16 mouse cellular contexts compared by ENCODE assay signal in genomic region chr16:14143298-14143697, GRCm38 (mm10).
"Had no signal": no experiment of that assay in that cellular context is flagged by ENCODE, and none has a peak within 500 bp of the region (broad histone marks: within the 10 kb centered on the region; RNA-seq: fewer than 3 reads in every experiment).

No protein-coding gene starts in this region.

- H3K27ac ChIP-seq: neural tube, embryonic 13.5 days; neural tube, embryonic 15.5 days; stomach, embryonic 15.5 days; stomach, postnatal 0 days had no signal

- H3K4me3 ChIP-seq: neural tube, embryonic 13.5 days; neural tube, embryonic 15.5 days; stomach, embryonic 15.5 days had no signal

- H3K4me1 ChIP-seq: neural tube, embryonic 13.5 days; neural tube, embryonic 15.5 days; stomach, embryonic 15.5 days had no signal

- DNase-seq: retina, postnatal 1 day; right cerebral cortex, adult 18-20 months; right cerebral cortex, postnatal 14 days; right cerebral cortex, postnatal 25 days; right cerebral cortex, postnatal 4 days; spleen, adult 18-20 months; thymus, adult 18-20 months; thymus, adult 2 months; thymus, postnatal 14 days; thymus, postnatal 25 days; thymus, postnatal 36 days; thymus, postnatal 4 days had no signal

- H3K9ac ChIP-seq: neural tube, embryonic 13.5 days; neural tube, embryonic 15.5 days; stomach, embryonic 15.5 days had no signal

- H3K27me3 ChIP-seq: neural tube, embryonic 13.5 days; neural tube, embryonic 15.5 days; stomach, embryonic 15.5 days had no signal
